Mouse (Mus musculus) spleen, postnatal 10 days (tissue): ENCODE results near the gene Atf5.

ENCODE experiments used
- DNase-seq, 2 experiments: peaks; one replicate each; pipeline ENCODE4 v3.0.0; 2021 to 2022; ENCODE audit warnings: low spot score in 2 of 2

The Atf5 gene

GRCm38 (mm10) chr7:44820525-44820924 lies 4.1 kb upstream of the Atf5 start:
- DNase-seq = peak in 1 of 2 experiments; percentile 6

- peak; percentile 5 to 8 for DNase-seq
Observed at GRCm38 (mm10) chr7:44819863-44820262, 3.4 kb upstream of the Atf5 start.

- DNase-seq = peak; percentile 3 to 6
Observed at GRCm38 (mm10) chr7:44819391-44819790, 2.9 kb upstream of the Atf5 start.

- DNase-seq = peak; percentile 30 to 50
Observed at GRCm38 (mm10) chr7:44818751-44819235, 2.3 kb upstream of the Atf5 start.

GRCm38 (mm10) chr7:44818164-44818563 lies 1.7 kb upstream of the Atf5 start:
- DNase-seq = peak in 1 of 2 experiments; percentile 4

GRCm38 (mm10) chr7:44817441-44817840 lies 983 bp upstream of the Atf5 start:
- peak in 1 of 2 experiments; percentile 11 for DNase-seq

- DNase-seq = peak; percentile 96 to 99
Observed at GRCm38 (mm10) chr7:44815721-44816469, 563 bp downstream of the Atf5 start, which contains the start of the genes Nup62 and Il4i1. Nup62 (plus strand) TSS chr7:44816088. Il4i1 (plus strand) TSS chr7:44816387.

- peak in 1 of 2 experiments; percentile 25 for DNase-seq
Observed at GRCm38 (mm10) chr7:44814952-44815553, 1.4 kb downstream of the Atf5 start.

- peak in 1 of 2 experiments; percentile 8 for DNase-seq
Observed at GRCm38 (mm10) chr7:44814423-44814822, 2.0 kb downstream of the Atf5 start.

GRCm38 (mm10) chr7:44813985-44814384 lies 2.5 kb downstream of the Atf5 start:
- peak in 1 of 2 experiments; percentile 4 for DNase-seq

GRCm38 (mm10) chr7:44812651-44813325 lies 3.7 kb downstream of the Atf5 start:
- DNase-seq = peak in 1 of 2 experiments; percentile 13

GRCm38 (mm10) chr7:44810819-44811557 lies 5.5 kb downstream of the Atf5 start:
- DNase-seq = peak in 1 of 2 experiments; percentile 4

GRCm38 (mm10) chr7:44810365-44810764 lies 6.1 kb downstream of the Atf5 start:
- no peak for DNase-seq

GRCm38 (mm10) chr7:44809466-44809865 lies 7.0 kb downstream of the Atf5 start:
- peak in 1 of 2 experiments; percentile 3 for DNase-seq

GRCm38 (mm10) chr7:44808927-44809326 lies 7.5 kb downstream of the Atf5 start:
- no peak for DNase-seq

- peak in 1 of 2 experiments; percentile 0 for DNase-seq
Observed at GRCm38 (mm10) chr7:44792781-44793180, 23.7 kb downstream of the Atf5 start.

GRCm38 (mm10) chr7:44790066-44790465 lies 26.4 kb downstream of the Atf5 start:
- peak in 1 of 2 experiments; percentile 9 for DNase-seq

- DNase-seq = peak in 1 of 2 experiments; percentile 6
Observed at GRCm38 (mm10) chr7:44789531-44789930, 26.9 kb downstream of the Atf5 start.

GRCm38 (mm10) chr7:44780101-44780500 lies 36.4 kb downstream of the Atf5 start:
- peak in 1 of 2 experiments; percentile 5 for DNase-seq

GRCm38 (mm10) chr7:44776849-44777498 lies 39.5 kb downstream of the Atf5 start:
- DNase-seq = no peak
